Mouse (Mus musculus) granulocyte monocyte progenitor cell, adult 5-6 weeks (primary cell): Measurements from ENCODE around the gene Smap2. TPM values are rescaled to one million over a fixed set of nuclear protein-coding genes. Genes with fewer than 3 reads are reported as not detected.
"Not testable (repeated sequence)": the region's sequence is repeated elsewhere in the genome, so short reads cannot be mapped to it uniquely, and the experiment has no call there.

Experiments
- ATAC-seq: replicated peaks from 2 replicates; pipeline ENCODE4 v1.8.0; 2016; ENCODE audit warnings: mild to moderate bottlenecking, moderate TSS enrichment, inconsistent platforms; ENCODE audit not compliant: poor library complexity, severe bottlenecking
- total RNA-seq, 2 experiments: library from RNA; stranded (forward) in 1 of 2; stranded (reverse) in 1 of 2; fragments of 200-712, 200-1000 nt in 1 of 2; fragments of >200 nt in 1 of 2; fragmentation: Nextera tagmentation in 1 of 2; gene quantifications; 2 replicates each; pipeline ENCODE4 v1.2.3; 2014 to 2017

Gene Smap2
- total RNA-seq (2014; fragmentation: Nextera tagmentation) = 44.9 and 53.4 TPM in 2 replicates
- 16.4 and 18.2 TPM in 2 replicates for total RNA-seq (2017)

DNA sequence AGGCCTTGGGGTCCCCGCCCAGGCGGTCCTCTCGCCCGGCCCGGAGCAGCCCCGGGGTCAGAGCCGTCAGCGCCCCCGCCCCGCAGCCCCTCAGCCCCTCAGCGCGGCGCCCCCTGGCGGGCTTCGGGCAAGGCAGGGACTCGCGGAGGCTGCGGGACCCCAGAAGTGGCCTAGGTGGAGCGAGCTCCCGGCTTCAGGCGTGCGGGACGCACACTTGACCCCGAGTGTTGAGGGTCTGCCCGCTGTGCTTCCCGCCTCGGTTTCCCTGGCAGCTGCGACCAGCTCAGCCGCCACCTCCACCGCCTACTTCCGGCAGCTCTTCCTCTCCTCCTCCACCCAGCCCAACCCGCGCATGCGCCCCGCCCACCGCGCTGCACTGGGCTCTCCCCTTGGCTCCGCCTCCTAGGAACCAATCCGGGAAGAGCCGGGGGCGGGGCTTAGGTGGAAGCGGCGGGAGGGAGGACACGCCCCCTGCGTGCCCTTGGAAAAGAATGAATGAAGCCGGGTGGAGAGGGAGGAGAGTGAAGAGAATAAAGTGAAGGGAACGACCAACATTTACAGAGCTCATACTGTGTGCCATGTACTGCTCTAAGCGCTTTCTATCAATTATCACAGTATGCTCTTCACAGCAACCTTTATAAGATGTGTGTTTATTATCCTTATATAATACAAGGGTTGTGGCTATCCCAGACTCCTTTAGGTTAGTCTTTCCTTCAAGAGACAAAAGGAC is at the start of gene Smap2:
Smap2 (minus strand) TSS at position 320 of the 730 bp plus-strand sequence.
- ATAC-seq = peak; percentile 85

DNA sequence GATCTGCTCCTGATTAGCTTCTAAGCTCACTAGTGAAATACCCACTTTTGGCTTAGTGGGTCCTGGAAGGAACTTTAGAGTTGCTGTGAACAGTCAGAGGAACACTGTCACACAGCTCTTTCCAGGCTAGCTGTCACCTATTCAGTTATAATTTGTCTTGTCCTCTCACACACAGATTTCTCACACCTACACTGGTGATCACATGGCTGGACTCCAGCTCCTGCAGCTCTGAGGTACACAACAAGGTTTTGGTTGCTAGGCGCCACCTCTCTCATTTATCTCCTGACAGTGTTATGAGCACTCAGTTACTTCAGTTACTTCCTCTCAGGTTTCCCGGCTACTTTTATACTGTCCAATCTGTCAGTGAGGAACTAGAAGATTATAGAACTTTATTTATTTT is 48.3 kb upstream of the Smap2 start:
- ATAC-seq = no peak

DNA sequence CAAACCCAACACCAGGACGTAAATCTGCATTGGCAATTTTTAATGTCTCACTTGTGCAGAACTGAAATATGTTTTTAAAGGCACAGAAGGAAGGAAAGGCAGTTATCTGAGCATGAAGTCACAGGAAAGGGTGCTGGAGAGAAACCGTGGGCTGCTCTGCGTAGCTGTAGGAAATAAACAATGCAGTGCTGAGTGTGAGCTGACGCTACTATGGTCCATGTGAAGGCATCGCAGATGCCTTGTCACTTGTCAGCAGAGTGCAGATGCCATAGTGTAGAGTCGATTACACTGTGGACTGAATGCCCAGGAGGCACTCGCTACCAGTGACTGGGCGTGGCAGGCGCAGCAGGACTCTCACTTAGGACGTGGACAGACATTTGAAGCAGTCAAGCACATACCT is 42.2 kb upstream of the Smap2 start:
- not testable (repeated sequence) for ATAC-seq

DNA sequence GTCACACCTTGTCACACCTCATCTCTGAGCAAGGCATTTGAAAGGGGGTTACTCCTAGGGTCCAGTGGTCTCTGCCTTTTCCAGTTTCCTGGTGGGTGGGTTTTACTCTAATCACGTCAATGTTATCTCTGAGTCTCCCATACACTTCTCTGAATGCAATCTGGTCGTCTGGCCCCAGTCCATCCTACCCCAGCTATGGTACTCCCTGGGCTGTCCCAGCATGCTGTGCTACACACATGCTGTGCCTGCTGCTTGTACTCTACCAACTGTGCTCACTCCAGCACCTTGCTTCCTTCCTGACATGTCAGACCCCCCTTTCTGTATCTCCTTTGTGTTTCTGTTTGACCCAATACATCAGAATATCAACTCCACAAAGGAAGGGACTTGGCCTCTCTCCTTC is 40.0 kb upstream of the Smap2 start:
- no peak for ATAC-seq

DNA sequence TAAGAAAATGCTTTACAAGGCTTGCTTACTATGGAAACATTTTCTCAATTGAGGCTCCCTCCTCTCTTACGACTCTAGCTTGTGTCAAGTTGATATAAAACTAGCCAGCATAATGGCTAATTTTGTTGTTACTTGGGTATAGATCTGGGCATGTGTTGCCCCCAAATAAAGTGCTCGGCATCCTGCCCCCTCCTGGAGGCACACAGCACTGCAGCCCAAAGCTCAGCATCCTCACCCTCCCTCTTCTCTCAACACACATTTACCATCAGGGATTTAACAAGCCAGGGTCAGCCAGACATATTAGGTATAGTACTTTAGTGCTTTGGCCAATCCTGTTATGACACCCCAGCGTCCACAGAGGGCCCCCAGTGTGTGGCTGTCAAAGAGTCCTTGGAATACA is 39.3 kb upstream of the Smap2 start:
- ATAC-seq = peak; percentile 57

- no peak for ATAC-seq
Measured at GRCm38 (mm10) chr4:121052454-121053323, 35.6 kb upstream of the Smap2 start.

DNA sequence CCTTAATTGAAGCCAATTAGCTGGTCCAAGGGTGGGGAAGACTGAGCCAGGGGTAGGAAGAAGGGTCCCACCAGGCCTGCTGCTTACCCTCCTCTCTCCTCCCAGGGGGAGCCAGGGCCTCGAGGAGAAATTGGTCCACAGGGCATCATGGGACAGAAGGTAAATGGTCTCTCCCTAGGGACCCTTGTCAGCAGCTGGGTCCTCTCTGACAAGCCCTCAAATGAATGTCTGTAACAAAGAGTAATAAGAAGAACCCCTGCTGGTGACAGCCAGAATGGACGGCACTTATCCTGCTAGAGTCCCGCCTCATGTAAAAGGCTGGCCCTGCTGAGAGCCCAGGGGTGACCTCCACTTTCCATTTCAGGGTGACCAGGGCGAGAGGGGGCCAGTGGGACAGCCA is 34.8 kb upstream of the Smap2 start:
- ATAC-seq = no peak

DNA sequence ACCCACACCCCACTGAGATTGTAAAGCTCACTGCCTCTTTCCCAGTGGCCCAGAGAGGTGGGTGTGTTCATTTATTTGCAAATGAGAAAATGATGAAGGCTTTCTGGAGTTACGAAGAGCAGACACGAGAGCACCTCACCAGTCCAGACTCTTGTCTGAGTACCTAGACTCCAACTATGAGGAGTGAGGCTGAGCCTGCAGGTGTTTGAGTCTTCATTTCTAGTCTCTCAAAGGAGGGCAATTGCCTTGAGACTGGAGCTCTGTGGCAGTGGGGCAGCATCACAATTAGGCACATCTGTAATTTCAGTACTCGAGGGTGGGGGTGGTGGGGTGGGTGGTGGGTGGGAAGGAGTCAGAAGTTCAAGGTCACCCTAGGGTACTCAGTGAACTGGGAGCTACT is 25.9 kb upstream of the Smap2 start:
- ATAC-seq = no peak

- ATAC-seq = no peak
Measured at GRCm38 (mm10) chr4:121042472-121042871, 25.4 kb upstream of the Smap2 start.

DNA sequence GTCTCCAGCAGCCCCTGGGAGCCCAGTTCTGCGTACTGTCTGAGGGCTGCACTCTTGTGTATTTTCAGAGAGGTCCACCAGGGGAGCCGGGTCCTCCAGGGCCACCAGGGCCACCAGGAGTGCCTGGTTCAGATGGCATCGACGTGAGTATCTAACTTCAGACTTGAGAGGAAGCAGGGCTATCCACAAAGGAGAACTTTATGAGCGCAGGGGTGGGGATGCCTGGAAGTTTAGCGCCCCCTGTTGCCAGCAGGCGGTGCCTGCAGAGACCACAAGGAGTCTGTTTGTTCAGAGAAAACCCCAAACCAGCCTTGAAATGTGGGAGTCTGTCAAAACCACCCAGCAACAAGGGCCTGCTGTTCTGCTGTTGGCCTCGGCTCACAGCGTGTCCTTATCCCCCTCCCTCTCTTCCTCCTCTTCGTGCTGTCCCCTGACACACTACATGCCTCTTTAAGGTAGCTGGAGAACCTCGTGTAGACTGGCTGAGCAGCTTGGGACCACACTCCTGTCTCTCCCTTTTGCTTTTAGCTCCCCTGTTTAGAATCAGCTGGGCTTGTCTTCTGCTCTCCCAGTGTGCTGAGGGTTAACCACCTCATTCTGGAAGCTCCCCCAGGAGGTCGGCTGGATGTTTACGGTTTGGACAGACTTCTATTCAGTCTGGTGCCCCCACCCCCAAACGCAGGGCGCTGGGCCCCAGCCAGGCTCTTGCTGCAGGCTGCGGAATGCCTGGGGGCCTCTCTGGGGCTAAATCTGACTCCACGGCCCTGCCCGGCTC is 24.0 kb upstream of the Smap2 start:
- peak; percentile 87 for ATAC-seq

GRCm38 (mm10) chr4:121040323-121040722 is 23.3 kb upstream of the Smap2 start:
- peak; percentile 20 for ATAC-seq

DNA sequence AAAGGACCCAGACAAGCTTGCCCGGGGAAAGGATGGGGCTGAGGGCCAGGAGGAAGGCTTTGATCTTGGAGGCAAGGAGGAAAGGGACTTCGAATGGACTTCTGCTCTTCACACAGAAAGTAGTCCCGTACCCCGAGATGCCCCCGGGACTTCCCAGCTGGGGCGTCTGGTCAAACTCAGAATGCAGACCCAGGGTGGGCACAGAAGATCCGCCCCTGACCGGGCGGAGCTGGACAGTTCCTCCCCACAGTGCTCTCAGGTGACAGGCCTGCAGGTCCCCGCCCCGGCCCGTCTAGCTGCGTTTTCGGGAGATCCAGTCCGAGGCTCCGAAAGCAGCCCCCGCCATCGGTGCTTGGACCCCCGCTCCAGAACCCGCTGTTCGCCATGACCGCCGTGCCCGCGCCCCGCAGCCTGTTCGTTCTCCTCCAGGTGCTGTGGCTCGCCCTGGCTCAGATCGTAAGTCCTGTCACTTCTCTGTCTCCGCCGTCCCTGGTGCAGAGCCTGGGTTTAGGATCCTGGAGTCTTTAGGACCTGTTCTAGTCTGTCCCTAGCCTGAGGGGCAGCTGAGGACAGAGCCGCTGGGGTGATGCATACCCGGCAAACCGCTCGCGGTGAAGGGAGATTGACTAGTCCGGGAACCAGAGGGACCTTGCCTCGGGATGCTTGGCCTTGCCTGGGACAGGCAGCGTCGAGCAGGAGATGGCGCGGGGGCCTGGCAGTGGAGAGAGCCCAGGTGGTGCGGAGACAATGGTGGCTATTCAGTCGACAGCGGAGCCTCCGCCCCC is 22.5 kb upstream of the Smap2 start, which contains the start of gene Col9a2:
Col9a2 (plus strand) TSS at position 55 of the 785 bp plus-strand sequence.
- peak; percentile 28; the same call in 1 of the 2 replicates for ATAC-seq

DNA sequence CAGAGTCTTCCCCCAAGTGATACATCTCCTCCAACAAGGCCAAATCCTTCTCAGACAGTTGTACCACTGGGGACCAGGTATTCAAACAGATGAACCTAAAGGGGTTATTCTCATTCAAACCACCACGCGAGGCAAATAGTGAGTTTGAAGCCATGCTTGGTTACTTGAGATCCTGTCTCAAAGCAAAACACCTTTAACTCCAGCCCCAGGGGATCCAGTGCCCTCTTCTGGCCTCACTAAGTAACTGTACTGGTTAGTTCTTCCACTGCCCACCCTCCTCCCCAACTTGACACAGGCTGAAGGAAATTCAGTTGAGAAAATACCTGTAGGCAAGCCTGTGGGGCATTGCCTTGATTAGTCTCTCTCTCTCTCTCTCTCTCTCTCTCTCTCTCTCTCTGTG is 16.0 kb upstream of the Smap2 start:
- 0 out of 2 replicates have a peak, but pooled peaks have one; percentile 37 for ATAC-seq

DNA sequence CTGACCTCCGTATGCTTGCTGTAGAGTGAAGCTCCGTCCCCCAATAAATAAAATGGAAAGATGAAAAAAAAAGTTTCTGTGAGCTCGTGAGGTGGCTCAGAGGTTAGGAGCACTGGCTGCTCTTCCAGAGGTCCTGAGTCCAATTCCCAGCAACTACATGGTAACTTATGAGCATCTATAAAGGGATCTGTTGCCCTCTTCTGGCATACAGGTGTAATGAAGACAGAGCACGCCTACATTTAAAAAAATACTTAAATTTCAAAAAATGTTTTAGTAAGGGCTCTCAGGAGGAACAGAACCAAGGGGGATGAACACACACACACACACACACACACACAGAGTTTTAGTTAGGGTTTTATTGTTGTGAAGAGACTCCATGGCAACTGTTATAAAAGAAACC is 14.4 kb upstream of the Smap2 start:
- ATAC-seq = 0 out of 2 replicates have a peak, but pooled peaks have one; percentile 29

- ATAC-seq = no peak
Measured at GRCm38 (mm10) chr4:121029632-121030031, 12.6 kb upstream of the Smap2 start.

- peak; percentile 57 for ATAC-seq
Measured at GRCm38 (mm10) chr4:121028659-121029392, 11.8 kb upstream of the Smap2 start.

GRCm38 (mm10) chr4:121028146-121028545 is 11.1 kb upstream of the Smap2 start:
- no peak for ATAC-seq

DNA sequence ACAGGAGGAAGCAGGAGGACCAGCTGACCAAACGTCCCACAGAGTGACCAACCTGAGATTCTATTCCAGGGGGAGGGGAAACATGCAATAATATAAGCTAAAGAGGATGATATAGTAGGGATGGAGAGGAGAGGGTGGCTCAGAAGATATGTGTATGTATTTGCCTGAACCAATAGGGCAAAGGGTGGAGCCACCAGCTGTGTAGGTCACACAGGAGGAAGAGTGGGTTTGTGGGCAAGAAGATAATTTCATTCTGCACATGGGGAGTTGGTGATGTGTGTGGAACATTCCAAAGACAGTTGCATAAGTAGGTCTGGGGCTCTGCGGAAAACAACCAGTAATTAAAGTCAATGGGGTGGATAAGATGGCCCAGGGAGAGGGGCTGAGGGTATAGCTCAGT is 8.6 kb upstream of the Smap2 start:
- no peak for ATAC-seq

- peak; percentile 84 for ATAC-seq
Measured at GRCm38 (mm10) chr4:121023941-121024340, 6.9 kb upstream of the Smap2 start.
